Mouse (Mus musculus) G1E (cell line): Measurements from ENCODE around the gene Etl4.

Experiments
- CTCF ChIP-seq: IDR thresholded peaks from 2 replicates; pipeline ENCODE4 v1.5.1; 2012; ENCODE audit warnings: low read depth, low read length, inconsistent platforms, mixed read lengths
- GATA1 ChIP-seq: IDR thresholded peaks from 2 replicates; pipeline ENCODE4 v1.6.1; 2012; ENCODE audit warnings: borderline replicate concordance, low read length, inconsistent platforms, mixed read lengths
- GATA2 ChIP-seq: IDR thresholded peaks from 2 replicates; pipeline ENCODE4 v1.6.1; 2012; ENCODE audit warnings: low read depth, low read length, inconsistent platforms, borderline replicate concordance
- TAL1 ChIP-seq: conservative IDR thresholded peaks from 2 replicates; pipeline ENCODE4 v1.6.1; 2012; ENCODE audit warnings: low read depth, low read length, inconsistent platforms, mixed read lengths

- TF ChIP-seq CTCF (no peak), GATA1 (no peak), TAL1 (no peak), GATA2 (no peak)
Measured at GRCm38 (mm10) chr2:20657856-20658255, 748.3 kb downstream of the Etl4 start.
